Mouse (Mus musculus) lung, postnatal 0 days (tissue): ENCODE measurements around the gene 2610001J05Rik.
"Not testable (repeated sequence)": the region's sequence is repeated elsewhere in the genome, so short reads cannot be mapped to it uniquely, and the experiment has no call there.

Experiments used
- CTCF ChIP-seq: IDR thresholded peaks from 2 replicates; pipeline ENCODE4 v1.5.1; 2016; ENCODE audit warnings: antibody characterized with exemption, mild to moderate bottlenecking
- EP300 ChIP-seq: IDR thresholded peaks from 2 replicates; pipeline ENCODE4 v1.6.1; 2016; ENCODE audit warnings: antibody characterized with exemption, mild to moderate bottlenecking, control low read depth

DNA sequence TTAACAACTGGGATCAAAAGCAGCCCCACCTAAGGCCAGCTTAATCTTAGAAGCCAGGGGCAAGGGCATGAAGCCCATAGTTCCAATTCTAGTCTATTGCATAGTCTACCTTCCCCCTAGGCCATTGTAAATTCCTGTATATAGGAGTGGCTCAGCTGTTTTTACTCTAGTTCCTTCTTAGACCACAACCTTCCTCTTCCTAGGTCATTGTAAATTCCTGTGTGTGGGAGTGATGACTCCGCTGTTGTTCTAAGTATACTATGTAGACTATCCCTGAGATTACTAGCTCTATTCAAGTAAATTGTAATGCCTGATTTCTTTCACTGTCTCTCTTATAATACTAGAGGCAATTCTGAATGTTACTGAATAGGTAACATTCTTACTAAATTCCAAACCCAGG lies 25.3 kb downstream of the 2610001J05Rik start:
- not testable (repeated sequence) for TF ChIP-seq EP300, CTCF
